In genomic region chr11:101642931-101643330, GRCm38 (mm10) we compare ENCODE assay signal across 23 mouse cellular contexts. TPM values are rescaled to one million over a fixed set of nuclear protein-coding genes. Genes with fewer than 3 reads are reported as not detected.
DNase-seq lines count a peak whose midpoint lies in the region; ATAC-seq and TF ChIP-seq lines count a peak whose summit lies in the region.
"Had no signal": no experiment of that assay in that cellular context is flagged by ENCODE, and none has a peak within 500 bp of the region (broad histone marks: within the 10 kb centered on the region; RNA-seq: fewer than 3 reads in every experiment).

No protein-coding gene starts in this region.

- TF ChIP-seq CTCF in gastrocnemius, adult 2 months (IDR thresholded peaks at IDR 0.05), result no peak
- no peak for TF ChIP-seq CTCF in MEL (IDR thresholded peaks at IDR 0.05 in 2 of 3, conservative IDR thresholded peaks at IDR 0.05 in 1 of 3; ENCODE audit: control insufficient read depth in 1 of 3, insufficient read depth in 1 of 3, low read depth in 2 of 3, low read length in 3 of 3, poor library complexity in 1 of 3, severe bottlenecking in 1 of 3)
- TF ChIP-seq CTCF in liver, postnatal 0 days (IDR thresholded peaks at IDR 0.05; ENCODE audit: low read depth), result no peak

- 36% methylated on average over 5 of the region's 5 CpGs for WGBS in liver, embryonic 12.5 days (ENCODE audit: insufficient replicate concordance)
- WGBS in liver, embryonic 11.5 days, result 48% methylated on average over 5 of the region's 5 CpGs
- WGBS in liver, postnatal 0 days (ENCODE audit: insufficient replicate concordance), result 41% methylated on average over 5 of the region's 5 CpGs

- no peaks in the 10 kb centered on the region for H3K36me3 ChIP-seq in liver, embryonic 12.5 days
- no peaks in the 10 kb centered on the region for H3K36me3 ChIP-seq in liver, embryonic 11.5 days (ENCODE audit: control insufficient read depth, insufficient read depth, low read length)
- peaks cover 0 to 11% of the 10 kb centered on the region in 2 experiments; a peak in 2 of 4 replicates for H3K36me3 ChIP-seq in MEL (ENCODE audit: control insufficient read depth in 1 of 2, insufficient read depth in 2 of 2, low read length in 2 of 2)
- H3K36me3 ChIP-seq in liver, postnatal 0 days (replicated peaks; ENCODE audit: insufficient read depth, low read length), result no peaks in the 10 kb centered on the region
- H3K36me3 ChIP-seq: G1E; heart, embryonic 10.5 days had no signal

- no peak for ATAC-seq in liver, embryonic 12.5 days
- no peak for ATAC-seq in liver, embryonic 11.5 days (replicated peaks; ENCODE audit: low FRiP score)
- ATAC-seq in liver, postnatal 0 days, result no peak

- no peaks in the 10 kb centered on the region for H3K27me3 ChIP-seq in liver, embryonic 12.5 days (replicated peaks)
- no peaks in the 10 kb centered on the region for H3K27me3 ChIP-seq in liver, embryonic 11.5 days (replicated peaks; ENCODE audit: control insufficient read depth, insufficient read depth, low read length)
- no peaks in the 10 kb centered on the region for H3K27me3 ChIP-seq in MEL (ENCODE audit: control insufficient read depth in 1 of 2, insufficient read depth in 2 of 2, low read length in 2 of 2)
- no peaks in the 10 kb centered on the region for H3K27me3 ChIP-seq in liver, postnatal 0 days (ENCODE audit: insufficient read depth, low read length)

- no peaks in the 10 kb centered on the region for H3K9me3 ChIP-seq in liver, embryonic 12.5 days (replicated peaks)
- H3K9me3 ChIP-seq in liver, embryonic 11.5 days (ENCODE audit: control insufficient read depth, low read length), result no peaks in the 10 kb centered on the region
- no peaks in the 10 kb centered on the region for H3K9me3 ChIP-seq in MEL (replicated peaks; ENCODE audit: insufficient read depth, low read length)
- H3K9me3 ChIP-seq in liver, postnatal 0 days (ENCODE audit: low read length), result no peaks in the 10 kb centered on the region
- H3K9me3 ChIP-seq: heart, embryonic 10.5 days had no signal

- 0 out of 2 replicates have a peak overlapping the region, but pooled peaks have one; percentile 46 for H3K27ac ChIP-seq in gastrocnemius, adult 2 months
- peak overlapping the region; percentile 1; the same call in 1 of the 2 replicates for H3K27ac ChIP-seq in liver, embryonic 12.5 days
- no peak overlapping the region for H3K27ac ChIP-seq in liver, embryonic 11.5 days (ENCODE audit: low read depth, low read length)
- H3K27ac ChIP-seq in MEL (ENCODE audit: control insufficient read depth, low read depth, low read length), result no peak overlapping the region; the same call in 1 of the 2 replicates
- H3K27ac ChIP-seq in liver, postnatal 0 days (ENCODE audit: low read depth), result no peak overlapping the region
- H3K27ac ChIP-seq: heart, embryonic 10.5 days had no signal

- no peak for DNase-seq in gastrocnemius, adult 2 months
- no peak for DNase-seq in gastrocnemius, adult 8-10 months (ENCODE audit: low spot score in 2 of 2)
- DNase-seq in liver, embryonic 11.5 days (ENCODE audit: low spot score), result no peak
- DNase-seq in MEL (ENCODE audit: low read depth, low spot score), result no peak
- no peak for DNase-seq in liver, postnatal 0 days
- DNase-seq in thymus, postnatal 25 days, result no peak
- DNase-seq: adrenal gland, adult 8-10 months; cerebellum, adult 11-12 months; gastrocnemius, postnatal 36 days; heart, postnatal 36 days; kidney, adult 2 months; kidney, postnatal 36 days; lung, postnatal 36 days; right cerebral cortex, postnatal 4 days had no signal

- no peak for TF ChIP-seq POLR2A in MEL (IDR thresholded peaks at IDR 0.05; ENCODE audit: control insufficient read depth in 1 of 2, insufficient read depth in 1 of 2, low read depth in 1 of 2, low read length in 2 of 2, poor library complexity in 1 of 2)

- intact Hi-C loops in gastrocnemius, adult 2 months (cut with DNase I), result no loop called here

- H3K9ac ChIP-seq in liver, embryonic 12.5 days, result no peak overlapping the region
- H3K9ac ChIP-seq in liver, embryonic 11.5 days (ENCODE audit: low read depth, low read length), result no peak overlapping the region
- H3K9ac ChIP-seq in MEL (ENCODE audit: control insufficient read depth, low read depth, low read length, poor library complexity, severe bottlenecking), result peak overlapping the region; percentile 36
- no peak overlapping the region for H3K9ac ChIP-seq in liver, postnatal 0 days (replicated peaks)
- H3K9ac ChIP-seq: liver, embryonic 14.5 days had no signal

- peaks cover 23% of the 10 kb centered on the region for H3K4me1 ChIP-seq in liver, embryonic 12.5 days
- H3K4me1 ChIP-seq in liver, embryonic 11.5 days (replicated peaks; ENCODE audit: control insufficient read depth, insufficient read depth, low read length), result peaks cover 2% of the 10 kb centered on the region; the same call in 1 of the 2 replicates
- H3K4me1 ChIP-seq in MEL (ENCODE audit: control insufficient read depth in 1 of 2, insufficient read depth in 2 of 2, low read length in 2 of 2), result peaks cover 0 to 6% of the 10 kb centered on the region in 2 experiments; a peak in 1 of 4 replicates
- H3K4me1 ChIP-seq in liver, postnatal 0 days (ENCODE audit: insufficient read depth), result 0 out of 2 replicates have a peak, but pooled peaks cover 2% of the 10 kb centered on the region

- peaks cover 1% of the 10 kb centered on the region; the same call in 1 of the 2 replicates for H3K79me2 ChIP-seq in MEL (ENCODE audit: control insufficient read depth, insufficient read depth, low read length, poor library complexity)

- TF ChIP-seq EP300 in MEL (IDR thresholded peaks at IDR 0.05; ENCODE audit: low read depth in 1 of 2, low read length in 2 of 2), result no peak
- TF ChIP-seq EP300 in liver, postnatal 0 days (IDR thresholded peaks at IDR 0.05; ENCODE audit: low read depth), result no peak

- peak overlapping the region; percentile 17; the same call in 1 of the 2 replicates for H3K4me2 ChIP-seq in liver, embryonic 12.5 days
- no peak overlapping the region for H3K4me2 ChIP-seq in liver, embryonic 11.5 days
- peak overlapping the region; percentile 2; the same call in 1 of the 2 replicates for H3K4me2 ChIP-seq in liver, postnatal 0 days (ENCODE audit: low read depth, low read length)

- TF ChIP-seq RAD21 in MEL (IDR thresholded peaks at IDR 0.05; ENCODE audit: low read depth, low read length), result no peak

- no peak overlapping the region for H3K4me3 ChIP-seq in gastrocnemius, adult 2 months
- H3K4me3 ChIP-seq in liver, embryonic 12.5 days, result no peak overlapping the region
- H3K4me3 ChIP-seq in liver, embryonic 11.5 days (ENCODE audit: low read depth, low read length), result no peak overlapping the region
- H3K4me3 ChIP-seq in MEL (ENCODE audit: control insufficient read depth in 1 of 2, insufficient read depth in 1 of 2, low read depth in 2 of 2, low read length in 2 of 2), result no peak overlapping the region
- H3K4me3 ChIP-seq in liver, postnatal 0 days (ENCODE audit: low read depth, low read length), result no peak overlapping the region
- H3K4me3 ChIP-seq: heart, embryonic 10.5 days had no signal

TF ChIP-seq in MEL, 35 proteins besides CTCF, POLR2A, EP300 and RAD21:
- no peak for TF ChIP-seq ETS1 (IDR thresholded peaks at IDR 0.05; ENCODE audit: low read depth, low read length)
- TF ChIP-seq POLR2AphosphoS2 (IDR thresholded peaks at IDR 0.05; ENCODE audit: low read length), result no peak
- no peak for TF ChIP-seq ZNF384 (IDR thresholded peaks at IDR 0.05; ENCODE audit: low read depth, low read length)
- no peak for TF ChIP-seq E2F4 (IDR thresholded peaks at IDR 0.05; ENCODE audit: borderline replicate concordance, low read depth, low read length)
- TF ChIP-seq BHLHE40 (IDR thresholded peaks at IDR 0.05; ENCODE audit: borderline replicate concordance, low read depth, low read length), result no peak
- TF ChIP-seq ELF1 (IDR thresholded peaks at IDR 0.05; ENCODE audit: low read depth, low read length), result no peak
- TF ChIP-seq NELFE (IDR thresholded peaks at IDR 0.05; ENCODE audit: low read depth, low read length), result no peak
- no peak for TF ChIP-seq KAT2A (conservative IDR thresholded peaks at IDR 0.05; ENCODE audit: low read depth, low read length)
- TF ChIP-seq TAL1 (IDR thresholded peaks at IDR 0.05; ENCODE audit: low read length), result no peak
- no peak for TF ChIP-seq ZC3H11A (IDR thresholded peaks at IDR 0.05; ENCODE audit: low read depth, low read length)
- no peak for TF ChIP-seq USF1 (IDR thresholded peaks at IDR 0.05; ENCODE audit: low read depth, low read length)
- no peak for TF ChIP-seq CHD2 (IDR thresholded peaks at IDR 0.05; ENCODE audit: low read length)
TF ChIP-seq in MEL: peak in this region for 0.

RNA-seq across cellular contexts. Expression of gene Rdm1, which starts 15.9 kb away (rescaled TPM):
- 10 to 100 TPM; 24.2 to 27.4 TPM for total RNA-seq in gastrocnemius, adult 2 months (2021)
- 10 to 100 TPM; 29.7 to 40.5 (median 33.7) TPM for total RNA-seq in gastrocnemius, adult 8-10 months (2022)
- 11.8 and 12.4 TPM in 2 replicates for polyA plus RNA-seq in liver, embryonic 12.5 days (2016; fragmentation: Nextera tagmentation; extraction: Ambion mirVana)
- polyA plus RNA-seq in liver, embryonic 11.5 days (2014; fragmentation: Nextera tagmentation; extraction: Ambion mirVana), result 13.8 and 15.3 TPM in 2 replicates
- total RNA-seq in MEL (2012; rRNA removed), result 6.5 and 6.7 TPM in 2 replicates
- 1 to 10 TPM in 1 of 2 experiments, not detected in 1; 6.8 TPM for polyA plus RNA-seq in MEL (2012; ENCODE audit: insufficient read depth in 1 of 2, insufficient read length in 2 of 2, low read depth in 1 of 2, low replicate concordance in 2 of 2, missing spikeins in 1 of 2)
- 7.4 and 8.4 TPM in 2 replicates for polyA plus RNA-seq in liver, postnatal 0 days (2015; fragmentation: Nextera tagmentation; extraction: Ambion mirVana)

RNA-seq across cellular contexts. Expression of gene Arl4d, which starts 22.4 kb away (rescaled TPM):
- 10 to 100 TPM in 1 of 2 experiments, 1 to 10 TPM in 1; 6.7 to 13.1 TPM for total RNA-seq in gastrocnemius, adult 2 months (2021)
- total RNA-seq in gastrocnemius, adult 8-10 months (2022), result 10 to 100 TPM in 1 of 4 experiments, 1 to 10 TPM in 3; 4.6 to 10.2 (median 5.7) TPM
- polyA plus RNA-seq in liver, embryonic 12.5 days (2016; fragmentation: Nextera tagmentation; extraction: Ambion mirVana), result 1.0 and 1.3 TPM in 2 replicates
- polyA plus RNA-seq in liver, embryonic 11.5 days (2014; fragmentation: Nextera tagmentation; extraction: Ambion mirVana), result 3.6 and 3.9 TPM in 2 replicates
- total RNA-seq in MEL (2012; rRNA removed), result 0.23 and 0.33 TPM in 2 replicates
- polyA plus RNA-seq in MEL (2012; ENCODE audit: insufficient read depth in 1 of 2, insufficient read length in 2 of 2, low read depth in 1 of 2, low replicate concordance in 2 of 2, missing spikeins in 1 of 2), result under 1 TPM in 1 of 2 experiments, not detected in 1; 0.17 TPM
- polyA plus RNA-seq in liver, postnatal 0 days (2015; fragmentation: Nextera tagmentation; extraction: Ambion mirVana), result 3.4 and 4.1 TPM in 2 replicates

RNA-seq across cellular contexts. Expression of gene Gm11634, which starts 43.9 kb away (rescaled TPM):
- total RNA-seq in gastrocnemius, adult 2 months (2021), result not detected
- total RNA-seq in gastrocnemius, adult 8-10 months (2022), result not detected
- polyA plus RNA-seq in liver, embryonic 12.5 days (2016; fragmentation: Nextera tagmentation; extraction: Ambion mirVana), result not detected in 2 replicates
- polyA plus RNA-seq in liver, embryonic 11.5 days (2014; fragmentation: Nextera tagmentation; extraction: Ambion mirVana), result not detected in 2 replicates
- total RNA-seq in MEL (2012; rRNA removed), result not detected in 2 replicates
- polyA plus RNA-seq in MEL (2012; ENCODE audit: insufficient read depth in 1 of 2, insufficient read length in 2 of 2, low read depth in 1 of 2, low replicate concordance in 2 of 2, missing spikeins in 1 of 2), result not detected
- not detected in 2 replicates for polyA plus RNA-seq in liver, postnatal 0 days (2015; fragmentation: Nextera tagmentation; extraction: Ambion mirVana)
- total RNA-seq: adrenal gland, adult 8-10 months; G1E; gastrocnemius, postnatal 36 days; heart, postnatal 36 days; layer of hippocampus, postnatal 14 days; left cerebral cortex, postnatal 14 days; neutrophil, adult 5-6 weeks had no signal
- polyA plus RNA-seq: embryonic facial prominence, embryonic 11.5 days; frontal cortex, adult 2 months; G1E; heart, embryonic 10.5 days; kidney, adult 2 months; liver, embryonic 14.5 days had no signal

Comparison
In these comparisons a context has a peak if more than half of its experiments do, and no peak if none do; other contexts are left out.
1. H3K27ac ChIP-seq: peak in gastrocnemius, adult 2 months (single experiment) and liver, embryonic 12.5 days (single experiment); none in liver, embryonic 11.5 days (single experiment), MEL (single experiment) and liver, postnatal 0 days (single experiment).